Mouse (Mus musculus): ENCODE data around the gene Slc26a1. TPM values are rescaled to one million over a fixed set of nuclear protein-coding genes. Genes with fewer than 3 reads are reported as not detected.

Gene Slc26a1
- total and polyA plus RNA-seq, 3 experiments: 29.6 to 31.2 TPM; not detected in 1

DNA sequence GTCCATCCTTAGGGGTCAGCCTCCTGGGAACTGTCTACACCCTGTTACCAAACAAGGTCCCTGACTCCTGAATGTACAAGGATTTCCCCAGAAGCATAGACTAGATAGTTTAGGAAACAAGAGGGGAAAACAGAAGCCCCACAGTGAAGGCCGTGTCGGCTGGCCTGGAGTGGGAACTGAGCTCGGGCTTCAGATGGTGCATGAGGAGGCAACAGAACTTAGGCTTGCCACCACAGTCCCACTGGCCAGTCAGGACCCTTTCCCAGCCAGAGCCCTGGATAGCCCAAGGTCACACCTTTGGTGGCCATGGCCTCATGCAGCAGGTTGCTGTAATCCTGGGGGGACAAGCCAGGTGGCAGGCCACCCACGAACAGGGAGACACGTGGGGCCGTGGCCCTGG is 22.0 kb downstream of the Slc26a1 start:
- Histone ChIP-seq H3K4me1 (ENCODE audit: control insufficient read depth in 1 of 2, insufficient read depth in 2 of 2, low read length in 2 of 2) (no peaks in the 10 kb centered on the region), H3K79me2 (ENCODE audit: control insufficient read depth, insufficient read depth, low read length, poor library complexity) (no peaks in the 10 kb centered on the region), H3K9me3 (replicated peaks; ENCODE audit: insufficient read depth, low read length) (no peaks in the 10 kb centered on the region), H3K9ac (ENCODE audit: control insufficient read depth, low read depth, low read length, poor library complexity, severe bottlenecking) (no peak overlapping the region), H3K27me3 (ENCODE audit: control insufficient read depth in 1 of 2, insufficient read depth in 2 of 2, low read length in 2 of 2) (no peaks in the 10 kb centered on the region), H3K4me3 (ENCODE audit: control insufficient read depth in 1 of 2, insufficient read depth in 1 of 2, low read depth in 2 of 2, low read length in 2 of 2) (no peak overlapping the region), H3K36me3 (ENCODE audit: control insufficient read depth in 1 of 2, insufficient read depth in 2 of 2, low read length in 2 of 2) (peaks cover 0 to 4% of the 10 kb centered on the region in 2 experiments; a peak in 1 of 4 replicates), H3K27ac (ENCODE audit: control insufficient read depth, low read depth, low read length) (no peak overlapping the region)
- no peak for DNase-seq (ENCODE audit: low read depth, low spot score)
- TF ChIP-seq ZC3H11A (IDR thresholded peaks at IDR 0.05; ENCODE audit: low read depth, low read length) (no peak), NELFE (IDR thresholded peaks at IDR 0.05; ENCODE audit: low read depth, low read length) (no peak), EP300 (IDR thresholded peaks at IDR 0.05; ENCODE audit: low read depth in 1 of 2, low read length in 2 of 2) (no peak), HCFC1 (IDR thresholded peaks at IDR 0.05; ENCODE audit: low read depth, low read length) (no peak), BHLHE40 (IDR thresholded peaks at IDR 0.05; ENCODE audit: borderline replicate concordance, low read depth, low read length) (no peak), MAX (IDR thresholded peaks at IDR 0.05; ENCODE audit: low read length) (no peak), E2F4 (IDR thresholded peaks at IDR 0.05; ENCODE audit: borderline replicate concordance, low read depth, low read length) (no peak)

DNA sequence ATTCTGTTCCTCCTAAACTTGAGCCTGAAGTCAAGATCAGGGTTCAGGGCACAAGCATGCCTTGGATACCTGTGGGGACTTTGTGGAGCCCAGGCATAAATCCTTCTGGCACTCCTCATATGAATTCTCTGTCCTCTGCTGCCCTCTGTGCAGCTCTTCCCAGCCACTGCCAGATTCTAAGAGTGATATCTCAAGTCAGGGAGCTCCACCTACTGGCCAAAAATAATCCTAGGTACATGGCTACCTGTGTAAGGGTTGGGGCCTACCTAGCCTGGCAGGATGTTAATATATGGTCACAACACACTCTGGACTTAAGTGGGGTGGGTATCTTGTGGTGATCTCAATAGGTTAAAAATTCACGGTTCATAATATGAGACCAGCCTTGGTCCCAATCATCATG is 23.5 kb downstream of the Slc26a1 start:
- no peak overlapping the region for H3K27ac ChIP-seq (ENCODE audit: control insufficient read depth, low read depth, low read length)
- peaks cover 0 to 4% of the 10 kb centered on the region in 2 experiments; a peak in 1 of 4 replicates for H3K36me3 ChIP-seq (ENCODE audit: control insufficient read depth in 1 of 2, insufficient read depth in 2 of 2, low read length in 2 of 2)
- H3K79me2 ChIP-seq (ENCODE audit: control insufficient read depth, insufficient read depth, low read length, poor library complexity): no peaks in the 10 kb centered on the region
- no peaks in the 10 kb centered on the region for H3K27me3 ChIP-seq (ENCODE audit: control insufficient read depth in 1 of 2, insufficient read depth in 2 of 2, low read length in 2 of 2)
- H3K4me3 ChIP-seq (ENCODE audit: control insufficient read depth in 1 of 2, insufficient read depth in 1 of 2, low read depth in 2 of 2, low read length in 2 of 2): no peak overlapping the region
- TF ChIP-seq MAZ (IDR thresholded peaks at IDR 0.05; ENCODE audit: low read depth, low read length) (peak; percentile 41; the same call in 1 of the 2 replicates), RCOR1 (IDR thresholded peaks at IDR 0.05; ENCODE audit: low read depth, low read length) (no peak), CTCF (IDR thresholded peaks at IDR 0.05 in 2 of 3, conservative IDR thresholded peaks at IDR 0.05 in 1 of 3; ENCODE audit: control insufficient read depth in 1 of 3, insufficient read depth in 1 of 3, low read depth in 2 of 3, low read length in 3 of 3, poor library complexity in 1 of 3, severe bottlenecking in 1 of 3) (peak; percentile 51 to 91 (median 59)), RAD21 (IDR thresholded peaks at IDR 0.05; ENCODE audit: low read depth, low read length) (peak; percentile 80), GATA1 (IDR thresholded peaks at IDR 0.05; ENCODE audit: low read depth, low read length) (0 out of 2 replicates have a peak, but pooled peaks have one; percentile 39), NRF1 (IDR thresholded peaks at IDR 0.05; ENCODE audit: insufficient read depth, low read depth, low read length, poor library complexity, severe bottlenecking) (no peak), ELF1 (IDR thresholded peaks at IDR 0.05; ENCODE audit: low read depth, low read length) (no peak), ZKSCAN1 (IDR thresholded peaks at IDR 0.05; ENCODE audit: low read depth, low read length) (no peak), ZC3H11A (IDR thresholded peaks at IDR 0.05; ENCODE audit: low read depth, low read length) (peak; percentile 68), SMC3 (IDR thresholded peaks at IDR 0.05; ENCODE audit: low read depth, low read length) (peak; percentile 81)
- H3K9me3 ChIP-seq (replicated peaks; ENCODE audit: insufficient read depth, low read length): no peaks in the 10 kb centered on the region
- H3K9ac ChIP-seq (ENCODE audit: control insufficient read depth, low read depth, low read length, poor library complexity, severe bottlenecking): no peak overlapping the region
- H3K4me1 ChIP-seq (ENCODE audit: control insufficient read depth in 1 of 2, insufficient read depth in 2 of 2, low read length in 2 of 2): no peaks in the 10 kb centered on the region
- DNase-seq (ENCODE audit: low read depth, low spot score): peak; percentile 70
